Mouse (Mus musculus) central nervous system, embryonic 11.5 days (tissue): ENCODE measurements around the gene Zfp82. TPM values are rescaled to one million over a fixed set of nuclear protein-coding genes. Genes with fewer than 3 reads are reported as not detected.

ENCODE experiments used
- polyA plus RNA-seq: library from polyadenylated mRNA; depleted of rRNA; stranded (reverse); fragments of >200 nt; gene quantifications from 2 replicates; pipeline ENCODE4 v1.2.3, GENCODE M21; 2012; rRNA removed

The Zfp82 gene
- polyA plus RNA-seq = 3.7 and 4.0 TPM in 2 replicates

GRCm38 (mm10) chr7:30072146-30073028, at the start of gene Zfp82:
Zfp82 (minus strand) TSS chr7:30072900.

DNA sequence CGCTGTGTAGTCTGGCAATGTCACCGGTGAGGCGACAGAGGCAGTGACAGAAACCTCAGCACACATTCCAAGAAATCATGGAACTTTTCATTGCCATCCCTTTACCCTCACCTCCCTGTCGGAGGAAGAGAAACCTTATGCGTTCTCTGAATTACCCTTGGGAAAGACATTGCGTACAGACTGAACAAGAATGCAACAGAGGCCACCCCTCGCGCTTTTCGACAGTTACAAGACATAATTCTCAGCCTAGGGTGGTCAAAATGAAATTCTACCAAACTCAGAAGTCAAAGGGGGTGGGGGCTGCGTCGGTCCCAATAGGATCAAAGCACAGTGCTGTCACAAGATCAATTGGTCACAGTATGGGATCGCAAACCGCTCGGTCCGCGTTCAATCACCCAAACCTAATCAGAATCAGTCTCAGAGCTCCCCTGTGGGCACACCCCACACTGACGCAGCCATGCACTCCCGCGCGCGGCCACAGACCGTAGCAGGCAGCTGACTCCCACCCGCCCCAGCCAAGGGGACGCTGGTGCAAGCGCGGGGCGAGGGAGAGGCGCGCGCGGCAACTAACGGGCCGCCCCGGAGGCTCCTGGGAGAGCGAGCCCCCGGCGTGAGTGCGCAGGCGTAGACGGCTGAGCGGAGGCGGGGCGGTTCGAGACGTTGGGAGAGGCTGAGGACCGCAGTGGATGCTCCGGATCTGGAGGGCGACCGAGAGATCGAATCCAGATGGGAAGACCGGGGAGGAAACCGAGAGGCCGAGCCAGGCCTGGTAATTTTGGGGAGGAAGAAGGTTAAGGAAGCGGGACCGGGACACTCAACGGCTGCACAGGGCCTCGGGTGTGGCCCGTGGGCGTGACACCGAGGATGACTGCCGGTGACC, 48.8 kb upstream of the Zfp82 start, which contains the start of gene Zfp382:
Gene Zfp382, plus strand, starts transcription at position 635 of the 880 bp plus-strand sequence.

GRCm38 (mm10) chr7:30094646-30095429, 22.1 kb upstream of the Zfp82 start, which contains the start of gene Zfp260:
Zfp260 (plus strand) TSS chr7:30094777.

GRCm38 (mm10) chr7:30090092-30090969, 17.6 kb upstream of the Zfp82 start, which contains the start of the genes Gm26920 and Zfp566:
Gm26920 (minus strand) TSS chr7:30090410.
Zfp566 (minus strand) TSS chr7:30090527.

DNA sequence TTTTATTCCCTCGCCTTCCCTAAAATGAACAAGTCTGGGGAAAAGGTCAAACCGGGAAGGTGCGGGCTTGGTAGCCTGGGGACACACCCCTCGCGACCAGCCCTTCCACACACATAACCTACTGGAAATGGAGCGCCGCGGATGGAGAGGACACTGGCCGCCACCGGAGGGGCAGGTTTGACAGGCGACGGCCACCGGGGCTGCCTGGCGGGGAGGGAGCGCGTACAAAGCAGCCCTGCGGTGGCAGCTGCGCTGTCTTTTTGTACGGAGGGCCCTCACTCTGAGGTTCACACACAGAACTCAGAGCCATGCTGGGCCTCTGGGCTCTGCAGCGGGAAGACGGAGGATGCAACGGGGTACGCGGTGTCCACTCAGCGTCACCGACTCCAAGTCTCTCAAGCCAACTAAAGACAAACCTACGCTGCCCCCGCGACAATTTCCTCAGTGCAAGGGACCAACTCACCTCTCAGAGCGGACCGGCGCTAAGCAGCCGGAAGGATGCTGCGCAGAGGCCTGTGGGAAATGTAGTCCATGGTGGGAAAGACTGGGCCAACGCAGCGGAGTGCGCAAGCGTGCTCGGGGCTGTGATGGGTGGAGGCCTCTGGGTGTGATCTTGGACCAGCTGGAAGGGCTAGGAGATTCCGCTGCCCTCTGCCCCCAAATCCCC, 21.7 kb downstream of the Zfp82 start, which contains the start of gene Zfp14:
Gene Zfp14, minus strand, starts transcription at position 499 of the 667 bp plus-strand sequence.

Other genes with a start within 250 kb of the Zfp82 start
- 6.7 and 7.2 TPM in 2 replicates for gene Zfp940, start 219.2 kb downstream of the Zfp82 start, polyA plus RNA-seq
- 7.7 and 12.2 TPM in 2 replicates for gene Zfp420, start 212.9 kb downstream of the Zfp82 start, polyA plus RNA-seq
- 10.5 and 13.5 TPM in 2 replicates for gene Zfp27, start 166.3 kb downstream of the Zfp82 start, polyA plus RNA-seq
- 9.7 and 16.0 TPM in 2 replicates for gene Zfp383, start 164.7 kb downstream of the Zfp82 start, polyA plus RNA-seq
- gene Zfp74, start 118.8 kb downstream of the Zfp82 start, polyA plus RNA-seq = 11.8 and 12.0 TPM in 2 replicates
- gene Zfp568, start 88.9 kb downstream of the Zfp82 start, polyA plus RNA-seq = 14.7 and 24.0 TPM in 2 replicates
- gene Zfp14, start 21.5 kb downstream of the Zfp82 start, polyA plus RNA-seq = 7.2 and 7.6 TPM in 2 replicates
- gene Gm26920, start 17.5 kb upstream of the Zfp82 start, polyA plus RNA-seq = 0.67 and 0.83 TPM in 2 replicates
- gene Zfp566, start 17.6 kb upstream of the Zfp82 start, polyA plus RNA-seq = 9.4 and 11.1 TPM in 2 replicates
- gene Zfp260, start 21.9 kb upstream of the Zfp82 start, polyA plus RNA-seq = 42.7 and 66.9 TPM in 2 replicates
- 6.6 and 7.4 TPM in 2 replicates for gene Zfp382, start 49.0 kb upstream of the Zfp82 start, polyA plus RNA-seq
- gene Zfp146, start 96.8 kb upstream of the Zfp82 start, polyA plus RNA-seq = 111 and 119 TPM in 2 replicates
- gene Cox7a1, start 111.2 kb upstream of the Zfp82 start, polyA plus RNA-seq = 2.2 and 4.6 TPM in 2 replicates
- 139 and 209 TPM in 2 replicates for gene Capns1, start 125.9 kb upstream of the Zfp82 start, polyA plus RNA-seq
- gene Polr2i, start 159.0 kb upstream of the Zfp82 start, polyA plus RNA-seq = 204 and 223 TPM in 2 replicates
- 133 and 198 TPM in 2 replicates for gene Tbcb, start 159.4 kb upstream of the Zfp82 start, polyA plus RNA-seq
- gene Ovol3, start 162.8 kb upstream of the Zfp82 start, polyA plus RNA-seq = 0.19 and 0.27 TPM in 2 replicates
- gene Thap8, start 207.2 kb upstream of the Zfp82 start, polyA plus RNA-seq = 0.06 and 0.26 TPM in 2 replicates
- gene Wdr62, start 207.5 kb upstream of the Zfp82 start, polyA plus RNA-seq = 22.8 and 26.3 TPM in 2 replicates
- gene Clip3, start 218.8 kb upstream of the Zfp82 start, polyA plus RNA-seq = 115 and 137 TPM in 2 replicates
- gene Alkbh6, start 235.8 kb upstream of the Zfp82 start, polyA plus RNA-seq = 61.7 and 90.9 TPM in 2 replicates
- gene Syne4, start 241.9 kb upstream of the Zfp82 start, polyA plus RNA-seq = 42.4 and 63.7 TPM in 2 replicates
- gene E130208F15Rik, start 248.8 kb upstream of the Zfp82 start, polyA plus RNA-seq = 0.65 and 0.78 TPM in 2 replicates